Mouse (Mus musculus) kidney, adult 2 months (tissue): Measurements from ENCODE around the gene Ctbs. TPM values are rescaled to one million over a fixed set of nuclear protein-coding genes. Genes with fewer than 3 reads are reported as not detected.

Experiments used
- DNase-seq: peaks from one replicate; pipeline ENCODE4 v3.0.0; 2021
- H3K27ac ChIP-seq: fragments of 200-500 bp; 2 replicates; pipeline ENCODE4 v1.5.1; 2012; ENCODE audit warnings: low read depth, low read length, control low read depth, inconsistent platforms; ENCODE audit not compliant: insufficient read depth
- H3K27me3 ChIP-seq: fragments of 200-500 bp; replicated peaks from 2 replicates; pipeline ENCODE4 v1.6.1; 2012; ENCODE audit warnings: mild to moderate bottlenecking, moderate library complexity, low read length, inconsistent platforms; ENCODE audit not compliant: control insufficient read depth, insufficient read depth
- H3K36me3 ChIP-seq: fragments of 200-500 bp; 2 replicates; pipeline ENCODE4 v1.6.1; 2012; ENCODE audit warnings: mild to moderate bottlenecking, moderate library complexity, low read length, inconsistent platforms; ENCODE audit not compliant: control insufficient read depth, insufficient read depth
- H3K4me1 ChIP-seq: fragments of 200-500 bp; 2 replicates; pipeline ENCODE4 v1.6.1; 2011; ENCODE audit warnings: low read length; ENCODE audit not compliant: control insufficient read depth, insufficient read depth
- H3K4me3 ChIP-seq: fragments of 200-500 bp; 2 replicates; pipeline ENCODE4 v1.5.1; 2011; ENCODE audit warnings: mild to moderate bottlenecking, low read depth, low read length, control low read depth; ENCODE audit not compliant: insufficient read depth
- CTCF ChIP-seq: fragments of 200-500 bp; conservative IDR thresholded peaks from 2 replicates; pipeline ENCODE4 v1.5.1; 2011; ENCODE audit warnings: low read depth, mild to moderate bottlenecking, control low read depth, low read length, moderate library complexity, mixed read lengths; ENCODE audit not compliant: insufficient read depth, insufficient read length
- POLR2A ChIP-seq: fragments of 200-500 bp; IDR thresholded peaks from one replicate; pipeline ENCODE4 v1.6.1; 2011; ENCODE audit warnings: low read depth, low read length, control low read depth
- WGBS: fragments of 180-500 bp; shearing (Covaris S2); methylation state at CpG from one replicate; pipeline ENCODE4 v1.1.7; 2018; 5-methylcytosine and 5-hydroxymethylcytosine counted together
- polyA plus RNA-seq: library from polyadenylated mRNA; depleted of rRNA; stranded (reverse); fragments of >200 nt; gene quantifications from 2 replicates; pipeline ENCODE4 v1.2.3, GENCODE M21; 2012

The Ctbs gene
- polyA plus RNA-seq, 1 experiment, result 10.7 TPM

DNA sequence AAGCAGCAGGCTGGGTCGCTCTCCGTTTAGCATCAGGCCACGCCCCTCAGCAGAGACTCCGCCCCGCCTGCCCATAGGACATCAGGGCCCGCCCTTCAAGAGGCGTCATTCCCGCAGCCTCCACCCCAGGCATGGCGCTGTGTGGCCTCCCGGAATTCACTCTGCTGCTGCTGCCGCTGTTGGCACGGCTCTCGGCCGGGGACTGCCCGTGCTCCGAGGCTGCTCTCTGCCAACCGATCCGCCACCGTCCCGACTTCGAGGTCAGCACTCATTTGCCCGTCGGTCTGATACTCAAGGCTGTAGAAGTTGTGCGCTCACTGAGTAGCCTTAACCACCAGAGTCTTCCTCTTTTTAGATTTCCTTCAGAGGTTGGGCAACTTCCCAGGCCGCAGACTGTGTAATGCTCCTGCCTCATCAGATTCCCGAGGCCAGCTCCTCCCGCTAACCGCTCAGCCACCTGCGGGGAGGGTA, 811 bp downstream of the Ctbs start:
- H3K36me3 ChIP-seq, result no peaks in the 10 kb centered on the region; the same call in none of the 2 replicates
- TF ChIP-seq POLR2A (peak; percentile 98), CTCF (0 out of 2 replicates have a peak, but pooled peaks have one; percentile 16)
- WGBS, result under 1% methylated on average over 29 of the region's 29 CpGs
- H3K4me1 ChIP-seq, result peaks cover 14% of the 10 kb centered on the region; the same call in 1 of the 2 replicates
- H3K4me3 ChIP-seq, result peak overlapping the region; percentile 99
- H3K27ac ChIP-seq, result peak overlapping the region; percentile 99
- no peaks in the 10 kb centered on the region for H3K27me3 ChIP-seq
- DNase-seq, result peak; percentile 97

DNA sequence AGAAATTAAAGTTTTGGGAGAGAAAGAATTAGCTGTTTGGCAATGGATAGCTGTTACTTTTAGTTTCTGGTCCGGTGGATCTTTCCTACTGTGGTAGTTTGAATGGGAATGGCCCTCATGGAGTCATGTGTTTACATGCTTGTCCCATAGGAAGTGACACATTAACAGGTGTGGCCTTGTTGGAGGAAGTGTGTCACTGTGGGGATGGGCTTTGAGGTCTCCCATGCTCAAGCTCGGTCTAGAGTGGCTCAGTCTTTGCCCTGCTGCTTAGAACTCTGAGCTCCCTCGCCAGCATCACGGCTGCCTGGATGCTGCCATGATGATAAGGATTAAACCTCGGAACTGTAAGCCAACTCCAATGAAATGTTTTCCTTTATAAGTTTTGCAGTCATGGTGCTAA, 1.8 kb downstream of the Ctbs start:
- H3K27me3 ChIP-seq, result no peaks in the 10 kb centered on the region
- no peaks in the 10 kb centered on the region; the same call in 1 of the 2 replicates for H3K36me3 ChIP-seq
- no peak for DNase-seq
- H3K4me1 ChIP-seq, result peaks cover 14% of the 10 kb centered on the region; the same call in 1 of the 2 replicates
- H3K27ac ChIP-seq, result no peak overlapping the region
- H3K4me3 ChIP-seq, result peak overlapping the region; percentile 24; the same call in 1 of the 2 replicates
- no peak for TF ChIP-seq POLR2A
- WGBS, result 83% methylated on average over 5 of the region's 5 CpGs

- Histone ChIP-seq H3K4me1 (no peaks in the 10 kb centered on the region), H3K4me3 (no peak overlapping the region), H3K27me3 (no peaks in the 10 kb centered on the region), H3K36me3 (no peaks in the 10 kb centered on the region; the same call in 1 of the 2 replicates), H3K27ac (no peak overlapping the region)
- DNase-seq, result no peak
- WGBS, result 58% methylated on average over 2 of the region's 2 CpGs
- TF ChIP-seq CTCF, result no peak
- TF ChIP-seq POLR2A, result no peak
Observed at GRCm38 (mm10) chr3:146462939-146463338, 13.3 kb downstream of the Ctbs start.

- no peak for TF ChIP-seq POLR2A
- Histone ChIP-seq H3K36me3 (no peaks in the 10 kb centered on the region), H3K4me1 (no peaks in the 10 kb centered on the region), H3K27me3 (no peaks in the 10 kb centered on the region), H3K27ac (no peak overlapping the region), H3K4me3 (no peak overlapping the region)
- DNase-seq, result no peak
- 50% methylated on average over 2 of the region's 2 CpGs for WGBS
Observed at GRCm38 (mm10) chr3:146469226-146469625, 19.6 kb downstream of the Ctbs start.

GRCm38 (mm10) chr3:146472657-146473056, 23.1 kb downstream of the Ctbs start:
- TF ChIP-seq CTCF, result no peak
- TF ChIP-seq POLR2A, result no peak
- H3K27ac ChIP-seq, result no peak overlapping the region
- no peaks in the 10 kb centered on the region for H3K27me3 ChIP-seq
- no peaks in the 10 kb centered on the region for H3K4me1 ChIP-seq
- H3K4me3 ChIP-seq, result no peak overlapping the region
- no peaks in the 10 kb centered on the region for H3K36me3 ChIP-seq
- no peak for DNase-seq
- WGBS, result 88% methylated on average over 4 of the region's 4 CpGs

DNA sequence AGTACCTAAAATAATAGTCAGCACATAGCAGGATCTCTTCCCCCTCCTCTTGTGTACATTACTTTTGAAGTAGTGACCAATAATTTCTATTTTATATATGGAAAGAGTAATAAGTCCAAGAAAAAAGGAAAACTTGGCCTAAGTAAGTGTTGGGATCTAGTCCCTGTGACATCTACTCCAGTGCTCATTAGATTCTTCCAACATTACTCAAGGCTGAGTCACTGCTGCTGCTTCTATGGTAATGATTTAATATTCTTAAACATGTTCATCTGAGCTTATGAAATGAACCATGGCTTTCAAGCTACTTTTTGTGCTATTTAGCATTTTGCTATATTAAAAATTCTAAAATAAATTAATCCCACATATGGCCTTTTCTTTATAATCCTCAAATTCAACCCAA, 24.1 kb downstream of the Ctbs start:
- Histone ChIP-seq H3K27me3 (no peaks in the 10 kb centered on the region), H3K4me1 (no peaks in the 10 kb centered on the region), H3K4me3 (no peak overlapping the region), H3K36me3 (no peaks in the 10 kb centered on the region), H3K27ac (no peak overlapping the region)
- DNase-seq, result no peak
- TF ChIP-seq CTCF (no peak), POLR2A (no peak)

DNA sequence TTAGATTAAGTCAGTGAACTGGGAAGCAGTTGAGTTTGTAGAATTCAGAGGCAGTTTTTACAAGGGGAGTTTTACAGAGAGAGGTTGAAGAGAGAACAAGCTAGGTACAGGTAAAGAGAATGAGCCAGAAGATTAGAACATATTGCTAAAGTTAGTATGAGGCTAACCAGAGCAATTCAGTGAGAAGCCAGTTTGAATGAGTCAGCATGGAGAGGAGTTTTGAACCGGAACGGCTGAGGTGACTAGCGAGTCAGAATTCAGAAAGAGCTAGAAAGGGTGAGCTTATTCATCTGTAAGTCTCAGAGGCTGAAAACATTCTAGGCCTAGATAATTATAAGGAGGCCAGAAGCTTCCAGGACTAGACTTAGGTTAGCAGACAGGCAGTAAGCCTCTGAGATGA, 24.8 kb downstream of the Ctbs start:
- Histone ChIP-seq H3K27me3 (no peaks in the 10 kb centered on the region), H3K27ac (0 out of 2 replicates have a peak overlapping the region, but pooled peaks have one; percentile 16), H3K36me3 (no peaks in the 10 kb centered on the region), H3K4me1 (no peaks in the 10 kb centered on the region), H3K4me3 (no peak overlapping the region)
- DNase-seq, result peak; percentile 68
- WGBS, result 63% methylated on average over 3 of the region's 3 CpGs
- no peak for TF ChIP-seq POLR2A
- TF ChIP-seq CTCF, result no peak

DNA sequence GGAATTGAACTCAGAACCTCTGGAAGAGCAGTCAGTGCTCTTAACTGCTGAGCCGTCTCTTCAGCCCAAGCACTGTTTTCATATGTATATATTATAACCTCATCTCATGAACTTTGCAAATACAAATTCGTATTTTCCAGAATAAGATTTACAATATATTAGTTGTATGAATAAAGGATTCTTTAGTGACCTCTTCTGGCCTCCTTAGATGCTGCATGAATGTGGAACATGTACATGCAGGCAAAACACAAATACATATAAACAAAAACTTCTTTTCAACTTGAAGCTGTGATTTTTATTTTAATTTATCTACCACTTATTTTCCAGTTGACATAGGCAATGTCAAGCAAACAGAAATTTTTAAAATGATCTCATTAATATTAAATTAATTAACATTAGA, 32.4 kb downstream of the Ctbs start:
- no peaks in the 10 kb centered on the region for H3K36me3 ChIP-seq
- no peaks in the 10 kb centered on the region for H3K27me3 ChIP-seq
- no peak for TF ChIP-seq POLR2A
- 49% methylated on average over 2 of the region's 2 CpGs for WGBS
- H3K4me1 ChIP-seq, result no peaks in the 10 kb centered on the region
- no peak overlapping the region for H3K27ac ChIP-seq
- no peak overlapping the region for H3K4me3 ChIP-seq
- DNase-seq, result no peak
